Mouse (Mus musculus) layer of hippocampus, postnatal 10 days (tissue): ENCODE results near the gene Ngef. TPM values are rescaled to one million over a fixed set of nuclear protein-coding genes. Genes with fewer than 3 reads are reported as not detected.

Experiments
- DNase-seq, 2 experiments: peaks; one replicate each; pipeline ENCODE4 v3.0.0; 2021; ENCODE audit warnings: low spot score in 2 of 2
- total RNA-seq, 2 experiments: library from RNA; stranded (reverse); gene quantifications; 2 replicates each; pipeline ENCODE4 v1.2.3; 2021

Ngef gene
- total RNA-seq, 2 experiments from 2014 or later: 70.8 to 76.4 TPM

- no peak for DNase-seq
These were observed 5.3 kb downstream of the Ngef start for GRCm38 (mm10) chr1:87568398-87568797.

- no peak for DNase-seq
These were observed 7.9 kb downstream of the Ngef start for GRCm38 (mm10) chr1:87565760-87566159.

GRCm38 (mm10) chr1:87562967-87563366 is 10.7 kb downstream of the Ngef start:
- DNase-seq: no peak

- DNase-seq: no peak
These were observed 20.1 kb downstream of the Ngef start for GRCm38 (mm10) chr1:87553586-87553985.

- DNase-seq: no peak
These were observed 22.7 kb downstream of the Ngef start for GRCm38 (mm10) chr1:87551008-87551407.

GRCm38 (mm10) chr1:87541614-87542013 is 32.1 kb downstream of the Ngef start:
- peak in 1 of 2 experiments; percentile 44 for DNase-seq

- no peak for DNase-seq
These were observed 36.7 kb downstream of the Ngef start for GRCm38 (mm10) chr1:87537008-87537407.

- DNase-seq: no peak
These were observed 39.6 kb downstream of the Ngef start for GRCm38 (mm10) chr1:87534118-87534517.

- DNase-seq: no peak
These were observed 41.3 kb downstream of the Ngef start for GRCm38 (mm10) chr1:87532346-87532745.

GRCm38 (mm10) chr1:87527191-87527590 is 46.5 kb downstream of the Ngef start:
- no peak for DNase-seq

- no peak for DNase-seq
These were observed 48.6 kb downstream of the Ngef start for GRCm38 (mm10) chr1:87525041-87525440.

GRCm38 (mm10) chr1:87521523-87521922 is 52.1 kb downstream of the Ngef start:
- DNase-seq: no peak

GRCm38 (mm10) chr1:87520467-87520866 is 53.2 kb downstream of the Ngef start:
- no peak for DNase-seq

GRCm38 (mm10) chr1:87510845-87511244 is 62.8 kb downstream of the Ngef start:
- no peak for DNase-seq

- peak; percentile 60 to 80 for DNase-seq
These were observed 63.4 kb downstream of the Ngef start for GRCm38 (mm10) chr1:87510166-87510691.

- peak; percentile 34 to 49 for DNase-seq
These were observed 64.0 kb downstream of the Ngef start, which contains the start of gene Neu2 for GRCm38 (mm10) chr1:87509561-87510165. Neu2 (plus strand) TSS chr1:87509889.

GRCm38 (mm10) chr1:87508591-87509560 is 64.8 kb downstream of the Ngef start:
- DNase-seq: no peak

- DNase-seq: no peak
These were observed 65.8 kb downstream of the Ngef start for GRCm38 (mm10) chr1:87507857-87508256.

- no peak for DNase-seq
These were observed 68.1 kb downstream of the Ngef start for GRCm38 (mm10) chr1:87505524-87505923.

- DNase-seq: peak in 1 of 2 experiments; percentile 28
These were observed 80.1 kb downstream of the Ngef start for GRCm38 (mm10) chr1:87493542-87493941.

- no peak for DNase-seq
These were observed 81.4 kb downstream of the Ngef start for GRCm38 (mm10) chr1:87492285-87492684.

- DNase-seq: no peak
These were observed 87.3 kb downstream of the Ngef start for GRCm38 (mm10) chr1:87486386-87486785.
